Mouse (Mus musculus): ENCODE data around the gene Olfr803. TPM values are rescaled to one million over a fixed set of nuclear protein-coding genes. Genes with fewer than 3 reads are reported as not detected.

The Olfr803 gene
- total and polyA plus RNA-seq, 3 experiments: 0.05 TPM; not detected in 2

DNA sequence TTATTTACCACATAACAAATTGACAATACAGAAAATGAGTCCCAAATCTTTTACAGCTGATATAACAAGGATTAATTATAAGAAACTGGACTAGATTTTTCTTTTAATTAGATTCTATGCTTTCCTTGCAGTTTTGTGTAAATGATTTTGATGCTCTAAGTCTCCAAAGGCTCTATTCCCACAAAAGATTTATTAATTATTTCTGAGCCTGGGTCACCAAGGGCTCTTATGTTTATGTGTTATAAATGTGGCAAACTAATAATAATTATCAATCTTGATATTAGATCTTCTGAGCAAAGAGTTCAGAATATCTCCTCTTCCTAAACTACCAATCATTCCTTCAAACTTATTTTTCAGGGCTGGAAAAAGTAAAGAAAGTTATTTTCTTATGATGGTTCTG lies 36.7 kb downstream of the Olfr803 start, which contains the start of gene Olfr800:
Gene Olfr800, plus strand, starts transcription at position 301 of the 400 bp plus-strand sequence.
- DNase-seq (ENCODE audit: low spot score): no peak
- H3K36me3 ChIP-seq (replicated peaks): no peaks in the 10 kb centered on the region
- no peaks in the 10 kb centered on the region for H3K27me3 ChIP-seq (ENCODE audit: insufficient read depth, low read length)
- no peaks in the 10 kb centered on the region for H3K9me3 ChIP-seq (replicated peaks)
- no peaks in the 10 kb centered on the region for H3K4me1 ChIP-seq (ENCODE audit: insufficient read depth, low read depth, low read length)
- no peak for ATAC-seq (ENCODE audit: extremely low read depth, insufficient number of reproducible peaks, low FRiP score, poor library complexity, severe bottlenecking)
- no peak within 1 kb of the TSS for H3K4me3 ChIP-seq (ENCODE audit: low read depth, low read length)
- TF ChIP-seq GATA1 (IDR thresholded peaks at IDR 0.05; ENCODE audit: borderline replicate concordance, low read length): no peak
- no peak for TF ChIP-seq CTCF (IDR thresholded peaks at IDR 0.05; ENCODE audit: low read depth, low read length)
- TF ChIP-seq POLR2AphosphoS5 (IDR thresholded peaks at IDR 0.05; ENCODE audit: insufficient replicate concordance, low read depth, low read length): no peak
- no peak for TF ChIP-seq GATA2 (IDR thresholded peaks at IDR 0.05; ENCODE audit: borderline replicate concordance, low read depth, low read length)
- no peak for TF ChIP-seq TAL1 (conservative IDR thresholded peaks at IDR 0.05; ENCODE audit: low read depth, low read length)

DNA sequence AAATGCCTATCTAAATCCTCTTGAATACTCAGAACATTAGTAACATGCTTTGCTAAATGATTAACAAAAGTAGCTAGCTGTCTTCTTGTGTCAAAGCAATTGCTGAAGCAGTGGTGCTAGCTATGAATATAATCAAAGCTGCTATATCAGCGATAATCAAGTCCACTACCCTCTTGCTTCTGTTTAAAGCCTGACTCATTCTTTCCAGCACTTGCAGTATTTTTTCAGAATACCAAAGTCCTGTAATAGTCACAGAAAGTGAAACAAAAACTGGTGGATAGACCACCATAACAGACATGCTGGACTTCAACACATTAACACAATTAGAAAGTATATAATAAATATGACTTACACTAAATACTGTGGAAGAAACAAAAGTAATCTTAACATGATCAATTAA lies 42.3 kb downstream of the Olfr803 start:
- ATAC-seq (ENCODE audit: extremely low read depth, insufficient number of reproducible peaks, low FRiP score, poor library complexity, severe bottlenecking) (no peak), DNase-seq (ENCODE audit: low spot score) (no peak)
- Histone ChIP-seq H3K27me3 (ENCODE audit: insufficient read depth, low read length) (no peaks in the 10 kb centered on the region), H3K4me3 (ENCODE audit: low read depth, low read length) (no peak overlapping the region), H3K4me1 (ENCODE audit: insufficient read depth, low read depth, low read length) (no peaks in the 10 kb centered on the region), H3K9me3 (replicated peaks) (no peaks in the 10 kb centered on the region), H3K36me3 (replicated peaks) (no peaks in the 10 kb centered on the region)
- TF ChIP-seq GATA2 (IDR thresholded peaks at IDR 0.05; ENCODE audit: borderline replicate concordance, low read depth, low read length) (no peak), POLR2AphosphoS5 (IDR thresholded peaks at IDR 0.05; ENCODE audit: insufficient replicate concordance, low read depth, low read length) (no peak), CTCF (IDR thresholded peaks at IDR 0.05; ENCODE audit: low read depth, low read length) (no peak), TAL1 (conservative IDR thresholded peaks at IDR 0.05; ENCODE audit: low read depth, low read length) (no peak)

Other genes with a start within 250 kb of the Olfr803 start
Only the 20 nearest of the 26 such genes appear.
- not detected in 2 replicates for gene Olfr791, start 172.5 kb downstream of the Olfr803 start, total RNA-seq (2014; fragmentation: Nextera tagmentation)
- gene Olfr791, start 172.5 kb downstream of the Olfr803 start, total RNA-seq (2017): 0.05 and 0.29 TPM in 2 replicates
- not detected in 2 replicates for gene Olfr791, start 172.5 kb downstream of the Olfr803 start, polyA plus RNA-seq (2012)
- gene Olfr792, start 155.1 kb downstream of the Olfr803 start, total RNA-seq (2014; fragmentation: Nextera tagmentation): not detected in 2 replicates
- not detected in 2 replicates for gene Olfr792, start 155.1 kb downstream of the Olfr803 start, total RNA-seq (2017)
- not detected in 2 replicates for gene Olfr792, start 155.1 kb downstream of the Olfr803 start, polyA plus RNA-seq (2012)
- not detected in 2 replicates for gene Olfr794, start 126.6 kb downstream of the Olfr803 start, total RNA-seq (2014; fragmentation: Nextera tagmentation)
- gene Olfr794, start 126.6 kb downstream of the Olfr803 start, total RNA-seq (2017): 0.27 TPM in 1 of 2 replicates, not detected in the other
- not detected in 2 replicates for gene Olfr794, start 126.6 kb downstream of the Olfr803 start, polyA plus RNA-seq (2012)
- not detected in 2 replicates for gene Olfr796, start 81.7 kb downstream of the Olfr803 start, total RNA-seq (2014; fragmentation: Nextera tagmentation)
- 0.22 and 0.23 TPM in 2 replicates for gene Olfr796, start 81.7 kb downstream of the Olfr803 start, total RNA-seq (2017)
- gene Olfr796, start 81.7 kb downstream of the Olfr803 start, polyA plus RNA-seq (2012): not detected in 2 replicates
- not detected in 2 replicates for gene Olfr798, start 66.4 kb downstream of the Olfr803 start, total RNA-seq (2014; fragmentation: Nextera tagmentation)
- 0.06 TPM in 1 of 2 replicates, not detected in the other for gene Olfr798, start 66.4 kb downstream of the Olfr803 start, total RNA-seq (2017)
- gene Olfr798, start 66.4 kb downstream of the Olfr803 start, polyA plus RNA-seq (2012): not detected in 2 replicates
- gene Olfr799, start 56.8 kb downstream of the Olfr803 start, total RNA-seq (2014; fragmentation: Nextera tagmentation): not detected in 2 replicates
- 0.05 TPM in 1 of 2 replicates, not detected in the other for gene Olfr799, start 56.8 kb downstream of the Olfr803 start, total RNA-seq (2017)
- not detected in 2 replicates for gene Olfr799, start 56.8 kb downstream of the Olfr803 start, polyA plus RNA-seq (2012)
- gene Olfr800, start 36.6 kb downstream of the Olfr803 start, total RNA-seq (2014; fragmentation: Nextera tagmentation): not detected in 2 replicates
- gene Olfr800, start 36.6 kb downstream of the Olfr803 start, total RNA-seq (2017): 0.12 and 0.27 TPM in 2 replicates
- gene Olfr800, start 36.6 kb downstream of the Olfr803 start, polyA plus RNA-seq (2012): not detected in 2 replicates
- not detected in 2 replicates for gene Olfr801, start 20.4 kb downstream of the Olfr803 start, total RNA-seq (2014; fragmentation: Nextera tagmentation)
- 0.06 and 0.16 TPM in 2 replicates for gene Olfr801, start 20.4 kb downstream of the Olfr803 start, total RNA-seq (2017)
- not detected in 2 replicates for gene Olfr801, start 20.4 kb downstream of the Olfr803 start, polyA plus RNA-seq (2012)
- gene Olfr802, start 6.1 kb downstream of the Olfr803 start, total RNA-seq (2014; fragmentation: Nextera tagmentation): not detected in 2 replicates
- gene Olfr802, start 6.1 kb downstream of the Olfr803 start, total RNA-seq (2017): 0.05 and 0.17 TPM in 2 replicates
- not detected in 2 replicates for gene Olfr802, start 6.1 kb downstream of the Olfr803 start, polyA plus RNA-seq (2012)
- gene Olfr804, start 8.9 kb upstream of the Olfr803 start, total RNA-seq (2014; fragmentation: Nextera tagmentation): not detected in 2 replicates
- gene Olfr804, start 8.9 kb upstream of the Olfr803 start, total RNA-seq (2017): under 0.01 and 0.22 TPM in 2 replicates
- not detected in 2 replicates for gene Olfr804, start 8.9 kb upstream of the Olfr803 start, polyA plus RNA-seq (2012)
- not detected in 2 replicates for gene Olfr805, start 35.1 kb upstream of the Olfr803 start, total RNA-seq (2014; fragmentation: Nextera tagmentation)
- gene Olfr805, start 35.1 kb upstream of the Olfr803 start, total RNA-seq (2017): 0.06 and 0.16 TPM in 2 replicates
- not detected in 2 replicates for gene Olfr805, start 35.1 kb upstream of the Olfr803 start, polyA plus RNA-seq (2012)
- gene Olfr806, start 47.6 kb upstream of the Olfr803 start, total RNA-seq (2014; fragmentation: Nextera tagmentation): not detected in 2 replicates
- gene Olfr806, start 47.6 kb upstream of the Olfr803 start, total RNA-seq (2017): 0.05 and 0.06 TPM in 2 replicates
- not detected in 2 replicates for gene Olfr806, start 47.6 kb upstream of the Olfr803 start, polyA plus RNA-seq (2012)
- not detected in 2 replicates for gene Olfr807, start 63.5 kb upstream of the Olfr803 start, total RNA-seq (2014; fragmentation: Nextera tagmentation)
- gene Olfr807, start 63.5 kb upstream of the Olfr803 start, total RNA-seq (2017): 0.23 TPM in 1 of 2 replicates, not detected in the other
- gene Olfr807, start 63.5 kb upstream of the Olfr803 start, polyA plus RNA-seq (2012): not detected in 2 replicates
- gene Olfr808, start 71.2 kb upstream of the Olfr803 start, total RNA-seq (2014; fragmentation: Nextera tagmentation): not detected in 2 replicates
- gene Olfr808, start 71.2 kb upstream of the Olfr803 start, total RNA-seq (2017): 0.12 and 0.22 TPM in 2 replicates
- gene Olfr808, start 71.2 kb upstream of the Olfr803 start, polyA plus RNA-seq (2012): not detected in 2 replicates
- gene Olfr809, start 80.4 kb upstream of the Olfr803 start, total RNA-seq (2014; fragmentation: Nextera tagmentation): not detected in 2 replicates
- gene Olfr809, start 80.4 kb upstream of the Olfr803 start, total RNA-seq (2017): 0.27 TPM in 1 of 2 replicates, not detected in the other
- gene Olfr809, start 80.4 kb upstream of the Olfr803 start, polyA plus RNA-seq (2012): not detected in 2 replicates
- gene Olfr810, start 100.6 kb upstream of the Olfr803 start, total RNA-seq (2014; fragmentation: Nextera tagmentation): not detected in 2 replicates
- gene Olfr810, start 100.6 kb upstream of the Olfr803 start, total RNA-seq (2017): 0.05 and 0.06 TPM in 2 replicates
- gene Olfr810, start 100.6 kb upstream of the Olfr803 start, polyA plus RNA-seq (2012): not detected in 2 replicates
- gene Olfr811, start 110.1 kb upstream of the Olfr803 start, total RNA-seq (2014; fragmentation: Nextera tagmentation): not detected in 2 replicates
- 0.12 and 0.16 TPM in 2 replicates for gene Olfr811, start 110.1 kb upstream of the Olfr803 start, total RNA-seq (2017)
- gene Olfr811, start 110.1 kb upstream of the Olfr803 start, polyA plus RNA-seq (2012): not detected in 2 replicates
- gene Olfr812, start 151.8 kb upstream of the Olfr803 start, total RNA-seq (2014; fragmentation: Nextera tagmentation): not detected in 2 replicates
- not detected in 2 replicates for gene Olfr812, start 151.8 kb upstream of the Olfr803 start, total RNA-seq (2017)
- not detected in 2 replicates for gene Olfr812, start 151.8 kb upstream of the Olfr803 start, polyA plus RNA-seq (2012)
- not detected in 2 replicates for gene Olfr813, start 161.1 kb upstream of the Olfr803 start, total RNA-seq (2014; fragmentation: Nextera tagmentation)
- 0.22 and 0.35 TPM in 2 replicates for gene Olfr813, start 161.1 kb upstream of the Olfr803 start, total RNA-seq (2017)
- gene Olfr813, start 161.1 kb upstream of the Olfr803 start, polyA plus RNA-seq (2012): not detected in 2 replicates
- gene Olfr814, start 185.6 kb upstream of the Olfr803 start, total RNA-seq (2014; fragmentation: Nextera tagmentation): not detected in 2 replicates
- 0.05 and 0.06 TPM in 2 replicates for gene Olfr814, start 185.6 kb upstream of the Olfr803 start, total RNA-seq (2017)
- not detected in 2 replicates for gene Olfr814, start 185.6 kb upstream of the Olfr803 start, polyA plus RNA-seq (2012)

All from G1E (cell line).